Mouse (Mus musculus) heart, embryonic 14.5 days (tissue): ENCODE measurements around the gene Rasal2. TPM values are rescaled to one million over a fixed set of nuclear protein-coding genes. Genes with fewer than 3 reads are reported as not detected.

Experiments
- ATAC-seq: fragments of 200-750 bp; cut with Nextera tagmentation; 2 replicates; pipeline ENCODE4 v1.8.0; 2017; ENCODE audit warnings: low read depth, moderate TSS enrichment; ENCODE audit not compliant: insufficient number of reproducible peaks, insufficient read depth, low FRiP score
- H3K27ac ChIP-seq, 2 experiments: fragments of 200-500 bp in 1 of 2; fragments of 300-500 bp in 1 of 2; sonication (generic) in 1 of 2; replicated peaks in 1 of 2; 2 replicates each; pipeline ENCODE4 v1.5.1; 2012 to 2014; ENCODE audit warnings: low read depth in 2 of 2, low read length in 2 of 2, control low read depth in 1 of 2, mild to moderate bottlenecking in 1 of 2, mixed read lengths in 1 of 2; ENCODE audit not compliant: control insufficient read depth in 1 of 2, insufficient read depth in 1 of 2
- H3K27me3 ChIP-seq: fragments of 300-500 bp; sonication (generic); 2 replicates; pipeline ENCODE4 v1.6.1; 2014; ENCODE audit warnings: mild to moderate bottlenecking, low read length, control low read depth; ENCODE audit not compliant: control insufficient read depth, insufficient read depth
- H3K36me3 ChIP-seq: fragments of 300-500 bp; sonication (generic); 2 replicates; pipeline ENCODE4 v1.6.1; 2014; ENCODE audit warnings: mild to moderate bottlenecking, control low read depth, low read length, mixed read lengths; ENCODE audit not compliant: control insufficient read depth, insufficient read depth
- H3K4me1 ChIP-seq, 2 experiments: fragments of 200-500 bp in 1 of 2; fragments of 300-500 bp in 1 of 2; sonication (generic) in 1 of 2; 2 replicates each; pipeline ENCODE4 v1.6.1; 2012 to 2014; ENCODE audit warnings: low read length in 2 of 2, control low read depth in 1 of 2, mixed read lengths in 1 of 2; ENCODE audit not compliant: control insufficient read depth in 2 of 2, insufficient read depth in 2 of 2
- H3K4me2 ChIP-seq: fragments of 300-500 bp; sonication (generic); 2 replicates; pipeline ENCODE4 v1.6.1; 2014; ENCODE audit warnings: mild to moderate bottlenecking, low read length
- H3K4me3 ChIP-seq, 2 experiments: fragments of 200-500 bp in 1 of 2; fragments of 300-500 bp in 1 of 2; sonication (generic) in 1 of 2; 2 replicates each; pipeline ENCODE4 v1.5.1; 2012 to 2014; ENCODE audit warnings: low read length in 2 of 2, mild to moderate bottlenecking in 2 of 2, control low read depth in 1 of 2, low read depth in 1 of 2, moderate library complexity in 1 of 2; ENCODE audit not compliant: control insufficient read depth in 1 of 2, insufficient read depth in 1 of 2
- H3K9ac ChIP-seq: fragments of 300-500 bp; sonication (generic); 2 replicates; pipeline ENCODE4 v1.6.1; 2014; ENCODE audit warnings: mild to moderate bottlenecking, low read length
- H3K9me3 ChIP-seq: fragments of 300-500 bp; sonication (generic); 2 replicates; pipeline ENCODE4 v1.6.1; 2016; ENCODE audit warnings: low read length, control low read depth; ENCODE audit not compliant: control insufficient read depth
- WGBS: fragments of 180-500 bp; shearing (Covaris S2); extraction: QIAGEN DNeasy Blood & Tissue Kit; methylation state at CpG from one replicate; pipeline ENCODE4 v1.1.7; 2014; 5-methylcytosine and 5-hydroxymethylcytosine counted together
- polyA plus RNA-seq: library from polyadenylated mRNA; unstranded; fragments of >200 nt; fragmentation: Nextera tagmentation; extraction: Ambion mirVana; gene quantifications from 2 replicates; pipeline ENCODE4 v1.2.1, GENCODE M21; 2014

Rasal2 gene
- polyA plus RNA-seq, 1 experiment from 2014 or later: 24.8 TPM

GRCm38 (mm10) chr1:157425741-157426427 lies 13.5 kb upstream of the Rasal2 start:
- Histone ChIP-seq H3K27me3 (no peaks in the 10 kb centered on the region), H3K36me3 (no peaks in the 10 kb centered on the region), H3K4me1 (peaks cover 4 to 11% of the 10 kb centered on the region in 2 experiments), H3K4me2 (peak overlapping the region; percentile 46), H3K4me3 (0 out of 4 replicates have a peak overlapping the region, but pooled peaks of 1 of the 2 experiments have one; percentile 1), H3K9ac (no peak overlapping the region), H3K27ac (0 out of 4 replicates have a peak overlapping the region, but pooled peaks of 1 of the 2 experiments have one; percentile 19), H3K9me3 (no peaks in the 10 kb centered on the region)
- no peak for ATAC-seq
- WGBS: 47% methylated on average over 8 of the region's 8 CpGs

- no peak for ATAC-seq
- Histone ChIP-seq H3K4me1 (peaks cover 6 to 21% of the 10 kb centered on the region in 2 experiments), H3K36me3 (peaks cover 16% of the 10 kb centered on the region), H3K27me3 (no peaks in the 10 kb centered on the region), H3K27ac (peak overlapping the region; percentile 55 to 57), H3K4me3 (no peak overlapping the region), H3K4me2 (peak overlapping the region; percentile 16), H3K9me3 (no peaks in the 10 kb centered on the region), H3K9ac (no peak overlapping the region)
- 35% methylated on average over 7 of the region's 7 CpGs for WGBS
Observed at GRCm38 (mm10) chr1:157417861-157418260, 5.5 kb upstream of the Rasal2 start.

GRCm38 (mm10) chr1:157417414-157417813 lies 5.0 kb upstream of the Rasal2 start:
- H3K4me2 ChIP-seq: peak overlapping the region; percentile 16
- H3K9me3 ChIP-seq: no peaks in the 10 kb centered on the region
- H3K36me3 ChIP-seq: peaks cover 16% of the 10 kb centered on the region
- H3K4me3 ChIP-seq: no peak overlapping the region
- peaks cover 6 to 21% of the 10 kb centered on the region in 2 experiments for H3K4me1 ChIP-seq
- peak overlapping the region; percentile 55 to 57 for H3K27ac ChIP-seq
- H3K9ac ChIP-seq: no peak overlapping the region
- no peak for ATAC-seq
- no peaks in the 10 kb centered on the region for H3K27me3 ChIP-seq
- WGBS: 9% methylated on average over 3 of the region's 3 CpGs

- Histone ChIP-seq H3K9me3 (no peaks in the 10 kb centered on the region), H3K9ac (no peak overlapping the region), H3K27ac (peak overlapping the region in 1 of 2 experiments; percentile 50; a peak in 2 of 4 replicates), H3K27me3 (no peaks in the 10 kb centered on the region), H3K4me1 (peaks cover 6 to 21% of the 10 kb centered on the region in 2 experiments), H3K4me2 (no peak overlapping the region), H3K36me3 (peaks cover 16% of the 10 kb centered on the region), H3K4me3 (no peak overlapping the region)
- WGBS: 67% methylated on average over 2 of the region's 2 CpGs
- no peak for ATAC-seq
Observed at GRCm38 (mm10) chr1:157416628-157417027, 4.2 kb upstream of the Rasal2 start.

GRCm38 (mm10) chr1:157415771-157416170 lies 3.4 kb upstream of the Rasal2 start:
- WGBS: 43% methylated on average over 3 of the region's 3 CpGs
- H3K27ac ChIP-seq: peak overlapping the region in 1 of 2 experiments; percentile 39; a peak in 1 of 4 replicates
- no peaks in the 10 kb centered on the region for H3K27me3 ChIP-seq

GRCm38 (mm10) chr1:157411711-157412380 lies 549 bp downstream of the Rasal2 start:
- WGBS: under 1% methylated on average over 76 of the region's 85 CpGs
- H3K4me3 ChIP-seq: peak overlapping the region; percentile 79 to 80
- peak overlapping the region; percentile 93 to 95 for H3K27ac ChIP-seq
- H3K4me2 ChIP-seq: peak overlapping the region; percentile 81
- H3K4me1 ChIP-seq: peaks cover 4 to 31% of the 10 kb centered on the region in 2 experiments
- H3K27me3 ChIP-seq: no peaks in the 10 kb centered on the region
- H3K9me3 ChIP-seq: no peaks in the 10 kb centered on the region
- peaks cover 9% of the 10 kb centered on the region; the same call in 1 of the 2 replicates for H3K36me3 ChIP-seq
- peak overlapping the region; percentile 82 for H3K9ac ChIP-seq
- ATAC-seq: peak; percentile 86

More at GRCm38 (mm10) chr1:157415771-157416170, 3.4 kb upstream of the Rasal2 start:
- no peaks in the 10 kb centered on the region for H3K9me3 ChIP-seq
- no peak for ATAC-seq
- peak overlapping the region; percentile 9; the same call in 1 of the 2 replicates for H3K9ac ChIP-seq
- H3K4me1 ChIP-seq: peaks cover 6 to 21% of the 10 kb centered on the region in 2 experiments
- no peak overlapping the region for H3K4me3 ChIP-seq
- H3K4me2 ChIP-seq: no peak overlapping the region; the same call in 1 of the 2 replicates
- peaks cover 16% of the 10 kb centered on the region for H3K36me3 ChIP-seq

- H3K9ac ChIP-seq: peak overlapping the region; percentile 82
- WGBS: 0% methylated on average over 4 of the region's 4 CpGs
- H3K9me3 ChIP-seq: no peaks in the 10 kb centered on the region
- peaks cover 4 to 26% of the 10 kb centered on the region in 2 experiments; a peak in 3 of 4 replicates for H3K4me1 ChIP-seq
- peak overlapping the region; percentile 81 for H3K4me2 ChIP-seq
- H3K36me3 ChIP-seq: peaks cover 9% of the 10 kb centered on the region; the same call in 1 of the 2 replicates
- no peaks in the 10 kb centered on the region for H3K27me3 ChIP-seq
- peak overlapping the region; percentile 93 to 95 for H3K27ac ChIP-seq
- ATAC-seq: no peak
- peak overlapping the region; percentile 79 to 80 for H3K4me3 ChIP-seq
Observed at GRCm38 (mm10) chr1:157411341-157411710, 1.1 kb downstream of the Rasal2 start.
